8 mouse cellular contexts compared by ENCODE assay signal in the genomic region with DNA sequence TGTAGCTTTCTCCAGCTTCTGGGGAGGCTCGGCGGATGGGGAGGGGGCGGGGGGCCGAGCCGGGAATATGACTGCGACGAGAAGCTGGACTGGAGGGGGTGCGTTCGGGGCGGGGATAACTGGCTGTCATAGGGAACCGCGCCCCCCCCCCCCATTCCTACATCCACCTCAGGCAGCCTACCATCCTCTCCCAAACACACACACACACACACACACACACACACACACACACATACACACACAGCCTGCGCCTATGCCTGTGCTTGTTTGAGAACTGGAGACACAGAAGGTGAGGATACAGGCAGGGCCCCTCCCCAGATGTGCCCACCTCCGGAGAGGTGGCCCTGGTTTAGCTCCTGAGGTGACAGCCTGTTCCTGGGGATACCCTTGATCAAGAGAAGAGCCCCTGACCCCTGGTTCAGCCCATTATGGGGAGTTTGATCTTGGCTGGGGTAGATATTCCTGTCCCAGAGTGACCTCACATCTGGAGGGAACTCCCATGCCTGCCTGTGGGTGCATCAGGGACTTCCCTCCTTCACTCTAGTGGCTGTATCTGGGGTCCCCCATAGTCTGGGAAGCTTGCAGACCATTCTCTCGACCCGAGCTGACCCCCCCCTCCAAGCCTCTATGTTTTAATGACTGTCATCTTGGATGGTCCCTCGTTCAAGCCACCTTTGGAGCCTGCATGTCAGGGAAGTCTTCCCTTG. TPM values are rescaled to one million over a fixed set of nuclear protein-coding genes. Genes with fewer than 3 reads are reported as not detected.
A peak's percentile ranks its signal among the peaks of the same experiment; 100 is the strongest.
DNase-seq lines count a peak whose midpoint lies in the region; ATAC-seq lines count a peak whose summit lies in the region.

No protein-coding gene starts in this region.

- peak overlapping the region; percentile 81 for H3K9ac ChIP-seq in heart, embryonic 13.5 days
- H3K9ac ChIP-seq in hindbrain, embryonic 11.5 days (ENCODE audit: low read depth, low read length): peak overlapping the region; percentile 76
- peak overlapping the region; percentile 96 for H3K9ac ChIP-seq in midbrain, embryonic 13.5 days (replicated peaks)

- H3K4me1 ChIP-seq in heart, embryonic 13.5 days: peaks cover 21% of the 10 kb centered on the region
- H3K4me1 ChIP-seq in hindbrain, embryonic 11.5 days (replicated peaks; ENCODE audit: control insufficient read depth, insufficient read depth, low read length): 0 out of 2 replicates have a peak, but pooled peaks cover 2% of the 10 kb centered on the region
- H3K4me1 ChIP-seq in midbrain, embryonic 13.5 days (replicated peaks): peaks cover 80% of the 10 kb centered on the region

- no peaks in the 10 kb centered on the region for H3K9me3 ChIP-seq in heart, embryonic 13.5 days
- no peaks in the 10 kb centered on the region for H3K9me3 ChIP-seq in hindbrain, embryonic 11.5 days (ENCODE audit: control insufficient read depth, low read length)
- H3K9me3 ChIP-seq in midbrain, embryonic 13.5 days: no peaks in the 10 kb centered on the region

- peak overlapping the region; percentile 88 for H3K4me2 ChIP-seq in heart, embryonic 13.5 days
- H3K4me2 ChIP-seq in hindbrain, embryonic 11.5 days (replicated peaks; ENCODE audit: low read depth, low read length): peak overlapping the region; percentile 93
- H3K4me2 ChIP-seq in midbrain, embryonic 13.5 days (replicated peaks): peak overlapping the region; percentile 79

- no peak overlapping the region for H3K27ac ChIP-seq in heart, embryonic 13.5 days (replicated peaks)
- H3K27ac ChIP-seq in hindbrain, embryonic 11.5 days (ENCODE audit: low read depth, low read length): peak overlapping the region; percentile 56
- H3K27ac ChIP-seq in midbrain, embryonic 13.5 days: peak overlapping the region; percentile 92

- H3K36me3 ChIP-seq in heart, embryonic 13.5 days: no peaks in the 10 kb centered on the region
- H3K36me3 ChIP-seq in hindbrain, embryonic 11.5 days (ENCODE audit: control insufficient read depth, insufficient read depth, low read length): no peaks in the 10 kb centered on the region
- H3K36me3 ChIP-seq in midbrain, embryonic 13.5 days: peaks cover 13% of the 10 kb centered on the region; the same call in 1 of the 2 replicates

- H3K4me3 ChIP-seq in heart, embryonic 13.5 days: peak overlapping the region; percentile 59
- H3K4me3 ChIP-seq in hindbrain, embryonic 11.5 days (ENCODE audit: low read depth, low read length): peak overlapping the region; percentile 58
- H3K4me3 ChIP-seq in midbrain, embryonic 13.5 days (replicated peaks): peak overlapping the region; percentile 78

- ATAC-seq in heart, embryonic 13.5 days (ENCODE audit: extremely low read depth, insufficient number of reproducible peaks, low FRiP score, low TSS enrichment): no peak
- ATAC-seq in hindbrain, embryonic 11.5 days (ENCODE audit: low FRiP score): peak; percentile 23; the same call in 1 of the 2 replicates
- ATAC-seq in midbrain, embryonic 13.5 days: peak; percentile 37

- 8% methylated on average over 12 of the region's 17 CpGs for WGBS in heart, embryonic 13.5 days
- WGBS in hindbrain, embryonic 11.5 days: 11% methylated on average over 8 of the region's 17 CpGs
- 11% methylated on average over 15 of the region's 17 CpGs for WGBS in midbrain, embryonic 13.5 days

- peaks cover 92% of the 10 kb centered on the region for H3K27me3 ChIP-seq in heart, embryonic 13.5 days (replicated peaks)
- H3K27me3 ChIP-seq in hindbrain, embryonic 11.5 days (ENCODE audit: control insufficient read depth, insufficient read depth, low read length): peaks cover 13% of the 10 kb centered on the region
- H3K27me3 ChIP-seq in midbrain, embryonic 13.5 days: peaks cover 16% of the 10 kb centered on the region

- no peak for DNase-seq in heart, adult 11 months
- DNase-seq in brain, adult 2 months (ENCODE audit: low read depth, low spot score): peak; percentile 62
- no peak for DNase-seq in hindbrain, embryonic 11.5 days (ENCODE audit: low spot score)
- DNase-seq in spleen, adult 18-20 months: no peak
- no peak for DNase-seq in layer of hippocampus, adult 9-11 months
- DNase-seq in lung, postnatal 25 days (ENCODE audit: low spot score): no peak

RNA-seq across cellular contexts. Expression of a gene that starts 0.9 kb away (rescaled TPM):
- 1.6 and 1.8 TPM in 2 replicates for polyA plus RNA-seq in heart, embryonic 13.5 days (2015; fragmentation: Nextera tagmentation; extraction: Ambion mirVana)
- polyA plus RNA-seq in hindbrain, embryonic 11.5 days (2014; fragmentation: Nextera tagmentation; extraction: Ambion mirVana): 14.4 and 21.0 TPM in 2 replicates
- polyA plus RNA-seq in midbrain, embryonic 13.5 days (2015; fragmentation: Nextera tagmentation; extraction: Ambion mirVana): 48.0 and 54.5 TPM in 2 replicates

RNA-seq across cellular contexts. Expression of a gene that starts 19.7 kb away (rescaled TPM):
- polyA plus RNA-seq in heart, embryonic 13.5 days (2015; fragmentation: Nextera tagmentation; extraction: Ambion mirVana): 119 and 125 TPM in 2 replicates
- polyA plus RNA-seq in hindbrain, embryonic 11.5 days (2014; fragmentation: Nextera tagmentation; extraction: Ambion mirVana): 161 and 202 TPM in 2 replicates
- polyA plus RNA-seq in midbrain, embryonic 13.5 days (2015; fragmentation: Nextera tagmentation; extraction: Ambion mirVana): 118 and 125 TPM in 2 replicates

RNA-seq across cellular contexts. Expression of a gene that starts 30.8 kb away (rescaled TPM):
- 22.1 and 22.3 TPM in 2 replicates for polyA plus RNA-seq in heart, embryonic 13.5 days (2015; fragmentation: Nextera tagmentation; extraction: Ambion mirVana)
- 99.1 and 103 TPM in 2 replicates for polyA plus RNA-seq in hindbrain, embryonic 11.5 days (2014; fragmentation: Nextera tagmentation; extraction: Ambion mirVana)
- polyA plus RNA-seq in midbrain, embryonic 13.5 days (2015; fragmentation: Nextera tagmentation; extraction: Ambion mirVana): 137 and 145 TPM in 2 replicates

RNA-seq across cellular contexts. Expression of a gene that starts 34.2 kb away (rescaled TPM):
- polyA plus RNA-seq in heart, embryonic 13.5 days (2015; fragmentation: Nextera tagmentation; extraction: Ambion mirVana): not detected in 2 replicates
- polyA plus RNA-seq in hindbrain, embryonic 11.5 days (2014; fragmentation: Nextera tagmentation; extraction: Ambion mirVana): not detected in 2 replicates
- not detected in 2 replicates for polyA plus RNA-seq in midbrain, embryonic 13.5 days (2015; fragmentation: Nextera tagmentation; extraction: Ambion mirVana)

RNA-seq across cellular contexts. Expression of a gene that starts 46.2 kb away (rescaled TPM):
- polyA plus RNA-seq in heart, embryonic 13.5 days (2015; fragmentation: Nextera tagmentation; extraction: Ambion mirVana): 1.3 and 1.8 TPM in 2 replicates
- 0.25 and 0.36 TPM in 2 replicates for polyA plus RNA-seq in hindbrain, embryonic 11.5 days (2014; fragmentation: Nextera tagmentation; extraction: Ambion mirVana)
- 1.3 and 1.6 TPM in 2 replicates for polyA plus RNA-seq in midbrain, embryonic 13.5 days (2015; fragmentation: Nextera tagmentation; extraction: Ambion mirVana)
